8 mouse cellular contexts compared by ENCODE assay signal in genomic region chr4:114909602-114910484, GRCm38 (mm10). TPM values are rescaled to one million over a fixed set of nuclear protein-coding genes. Genes with fewer than 3 reads are reported as not detected.
DNase-seq lines count a peak whose midpoint lies in the region; ATAC-seq and TF ChIP-seq lines count a peak whose summit lies in the region.

No protein-coding gene starts in this region.

- DNase-seq in left cerebral cortex, adult 2 months (ENCODE audit: extremely low spot score in 1 of 2, low spot score in 2 of 2): no peak
- no peak for DNase-seq in left cerebral cortex, postnatal 25 days (ENCODE audit: low spot score in 2 of 2)
- peak; percentile 87 for DNase-seq in embryo, embryonic 10 days (ENCODE audit: low spot score)
- peak; percentile 71 for DNase-seq in hindbrain, embryonic 10.5 days (ENCODE audit: low spot score)
- no peak for DNase-seq in liver, embryonic 11.5 days (ENCODE audit: low spot score)
- DNase-seq in naive thymus-derived CD4-positive, alpha-beta T cell, adult 2 months (ENCODE audit: low read depth): peak; percentile 59
- no peak for DNase-seq in cerebellum, adult 11 months
- DNase-seq in urinary bladder, adult 18-20 months (ENCODE audit: low spot score in 2 of 2): no peak

- intact Hi-C loops in left cerebral cortex, adult 2 months (cut with DNase I): loop anchor here (5.0 kb wide), 1 partner anchor 243 kb away; no protein-coding TSS in a partner anchor
- intact Hi-C loops in left cerebral cortex, postnatal 25 days (cut with DNase I): loop anchor here (5.0 kb wide), 2 partner anchors 243 to 1027 kb away; partner anchors contain the start of gene Dmbx1

- H3K27ac ChIP-seq in left cerebral cortex, adult 2 months: no peak overlapping the region
- peak overlapping the region; percentile 84 for H3K27ac ChIP-seq in hindbrain, embryonic 10.5 days
- no peak overlapping the region for H3K27ac ChIP-seq in liver, embryonic 11.5 days (ENCODE audit: low read depth, low read length)

- ATAC-seq in liver, embryonic 11.5 days (replicated peaks; ENCODE audit: low FRiP score): no peak

- H3K4me1 ChIP-seq in hindbrain, embryonic 10.5 days (replicated peaks): peaks cover 27% of the 10 kb centered on the region
- peaks cover 7% of the 10 kb centered on the region; the same call in 1 of the 2 replicates for H3K4me1 ChIP-seq in liver, embryonic 11.5 days (replicated peaks; ENCODE audit: control insufficient read depth, insufficient read depth, low read length)

- H3K4me2 ChIP-seq in liver, embryonic 11.5 days: peak overlapping the region; percentile 90

- TF ChIP-seq CTCF in left cerebral cortex, adult 2 months (IDR thresholded peaks at IDR 0.05): peak; percentile 43

- WGBS in hindbrain, embryonic 10.5 days: 2% methylated on average over 20 of the region's 20 CpGs
- WGBS in liver, embryonic 11.5 days: 3% methylated on average over 20 of the region's 20 CpGs

- peak overlapping the region; percentile 32 for H3K4me3 ChIP-seq in left cerebral cortex, adult 2 months
- H3K4me3 ChIP-seq in hindbrain, embryonic 10.5 days: peak overlapping the region; percentile 59
- H3K4me3 ChIP-seq in liver, embryonic 11.5 days (ENCODE audit: low read depth, low read length): peak overlapping the region; percentile 60

- H3K27me3 ChIP-seq in hindbrain, embryonic 10.5 days (ENCODE audit: insufficient read depth, poor library complexity, severe bottlenecking): peaks cover 100% of the 10 kb centered on the region
- H3K27me3 ChIP-seq in liver, embryonic 11.5 days (replicated peaks; ENCODE audit: control insufficient read depth, insufficient read depth, low read length): peaks cover 99% of the 10 kb centered on the region

- H3K9me3 ChIP-seq in hindbrain, embryonic 10.5 days: no peaks in the 10 kb centered on the region
- no peaks in the 10 kb centered on the region for H3K9me3 ChIP-seq in liver, embryonic 11.5 days (ENCODE audit: control insufficient read depth, low read length)

- no peaks in the 10 kb centered on the region for H3K36me3 ChIP-seq in hindbrain, embryonic 10.5 days
- no peaks in the 10 kb centered on the region for H3K36me3 ChIP-seq in liver, embryonic 11.5 days (ENCODE audit: control insufficient read depth, insufficient read depth, low read length)

- H3K9ac ChIP-seq in liver, embryonic 11.5 days (ENCODE audit: low read depth, low read length): peak overlapping the region; percentile 32; the same call in 1 of the 2 replicates

RNA-seq across cellular contexts. Expression of gene Foxd2, which starts 1.2 kb away (rescaled TPM):
- under 1 TPM; 0.35 to 0.63 TPM for total RNA-seq in left cerebral cortex, adult 2 months (2021)
- under 1 TPM; 0.48 to 0.57 TPM for total RNA-seq in left cerebral cortex, postnatal 25 days (2021)
- polyA plus RNA-seq in hindbrain, embryonic 10.5 days (2016; fragmentation: Nextera tagmentation; extraction: Ambion mirVana): 2.2 and 3.1 TPM in 2 replicates
- 0.05 TPM in 1 of 2 replicates, not detected in the other for polyA plus RNA-seq in liver, embryonic 11.5 days (2014; fragmentation: Nextera tagmentation; extraction: Ambion mirVana)

RNA-seq across cellular contexts. Expression of gene Foxe3, which starts 16.0 kb away (rescaled TPM):
- total RNA-seq in left cerebral cortex, adult 2 months (2021): not detected
- total RNA-seq in left cerebral cortex, postnatal 25 days (2021): not detected
- polyA plus RNA-seq in hindbrain, embryonic 10.5 days (2016; fragmentation: Nextera tagmentation; extraction: Ambion mirVana): 0.18 and 0.51 TPM in 2 replicates
- not detected in 2 replicates for polyA plus RNA-seq in liver, embryonic 11.5 days (2014; fragmentation: Nextera tagmentation; extraction: Ambion mirVana)

Comparison
In these comparisons a context has a peak if more than half of its experiments do, and no peak if none do; other contexts are left out.
1. DNase-seq: peak in embryo, embryonic 10 days (single experiment), hindbrain, embryonic 10.5 days (single experiment) and naive thymus-derived CD4-positive, alpha-beta T cell, adult 2 months (single experiment); none in left cerebral cortex, adult 2 months (0 of 2), left cerebral cortex, postnatal 25 days (0 of 2), liver, embryonic 11.5 days (single experiment), cerebellum, adult 11 months (single experiment) and urinary bladder, adult 18-20 months (0 of 2).
2. Peak in every context shown above with its lines, with median percentiles within 50 percentile points of each other: H3K4me3 ChIP-seq.